Mouse (Mus musculus): ENCODE measurements at regions not wholly inside any gene's neighbourhood (a gene's known extent, or its start where the extent isn't known, plus 50 kb on each side); places are given as distances from the start of the nearest gene placed in this dataset.

DNA sequence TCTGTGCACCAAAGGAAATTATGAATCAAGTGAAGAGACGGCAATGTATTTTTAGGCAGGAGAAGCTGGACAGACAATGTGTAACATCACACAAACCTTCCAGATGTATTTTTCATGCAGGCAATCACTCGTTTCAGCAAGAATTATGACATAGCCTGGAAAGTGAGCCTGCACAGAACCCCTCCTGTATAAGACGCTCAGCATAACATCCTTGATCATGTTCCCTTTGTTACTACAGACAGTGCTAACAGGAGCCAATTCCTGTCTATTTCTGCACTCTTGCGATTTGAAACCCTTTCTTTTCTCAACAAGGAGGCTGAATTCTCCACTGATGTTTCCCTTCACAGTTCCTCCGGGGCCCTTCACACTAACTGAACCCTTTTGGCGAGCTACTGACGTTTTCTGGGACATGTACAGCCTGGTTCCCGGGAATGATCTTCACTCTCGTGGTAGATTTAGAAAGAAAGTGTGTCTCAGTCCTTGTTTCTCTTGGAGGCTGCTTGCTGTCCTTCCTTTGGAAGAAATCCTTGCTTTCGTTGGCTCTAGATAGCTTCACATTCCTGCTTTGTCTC is 243.9 kb upstream of the Sel1l start:
- H3K27me3 ChIP-seq (ENCODE audit: control insufficient read depth, insufficient read depth, low read length), result no peaks in the 10 kb centered on the region
- no peaks in the 10 kb centered on the region for H3K4me1 ChIP-seq (ENCODE audit: control insufficient read depth, insufficient read depth, insufficient read length)
- no peak overlapping the region for H3K27ac ChIP-seq (ENCODE audit: insufficient read depth, low read length)
- no peak for DNase-seq (ENCODE audit: low read depth in 1 of 2, low spot score in 2 of 2)
- no peak overlapping the region for H3K4me3 ChIP-seq (ENCODE audit: extremely low read depth, insufficient read depth, insufficient read length)
- WGBS, result 83% methylated on average over 10 of the region's 10 CpGs
- H3K36me3 ChIP-seq (ENCODE audit: control insufficient read depth, insufficient read depth, low read length), result no peaks in the 10 kb centered on the region
- TF ChIP-seq POLR2A (IDR thresholded peaks at IDR 0.05; ENCODE audit: low read depth, low read length), result no peak
- TF ChIP-seq CTCF (IDR thresholded peaks at IDR 0.05; ENCODE audit: extremely low read depth, insufficient read depth, insufficient read length, insufficient replicate concordance), result no peak

DNA sequence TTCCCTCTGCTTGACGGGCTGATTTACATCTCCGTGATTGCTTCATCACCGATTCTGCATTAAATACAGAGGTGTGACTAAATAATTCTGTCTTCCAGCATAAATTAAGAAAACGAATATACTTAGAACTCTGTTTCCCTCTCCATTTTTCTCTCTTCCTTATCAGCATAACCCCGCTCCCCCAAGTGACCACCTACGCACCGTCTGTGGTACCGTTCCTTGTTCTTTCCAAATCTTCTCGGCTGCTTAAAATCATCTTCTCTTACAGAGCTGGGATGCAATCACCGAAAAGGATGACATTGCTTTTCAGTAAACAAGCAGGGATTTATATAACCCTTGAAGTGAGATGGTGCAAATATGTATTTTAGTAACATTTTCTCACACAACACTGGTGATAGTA is 224.3 kb upstream of the Sel1l start:
- Histone ChIP-seq H3K27ac (ENCODE audit: insufficient read depth, low read length) (no peak overlapping the region), H3K4me1 (ENCODE audit: control insufficient read depth, insufficient read depth, insufficient read length) (no peaks in the 10 kb centered on the region), H3K36me3 (ENCODE audit: control insufficient read depth, insufficient read depth, low read length) (no peaks in the 10 kb centered on the region), H3K4me3 (ENCODE audit: extremely low read depth, insufficient read depth, insufficient read length) (no peak overlapping the region), H3K27me3 (ENCODE audit: control insufficient read depth, insufficient read depth, low read length) (no peaks in the 10 kb centered on the region)
- 86% methylated on average over 10 of the region's 10 CpGs for WGBS
- no peak for TF ChIP-seq POLR2A (IDR thresholded peaks at IDR 0.05; ENCODE audit: low read depth, low read length)
- TF ChIP-seq CTCF (IDR thresholded peaks at IDR 0.05; ENCODE audit: extremely low read depth, insufficient read depth, insufficient read length, insufficient replicate concordance), result no peak
- DNase-seq (ENCODE audit: low read depth in 1 of 2, low spot score in 2 of 2), result no peak

DNA sequence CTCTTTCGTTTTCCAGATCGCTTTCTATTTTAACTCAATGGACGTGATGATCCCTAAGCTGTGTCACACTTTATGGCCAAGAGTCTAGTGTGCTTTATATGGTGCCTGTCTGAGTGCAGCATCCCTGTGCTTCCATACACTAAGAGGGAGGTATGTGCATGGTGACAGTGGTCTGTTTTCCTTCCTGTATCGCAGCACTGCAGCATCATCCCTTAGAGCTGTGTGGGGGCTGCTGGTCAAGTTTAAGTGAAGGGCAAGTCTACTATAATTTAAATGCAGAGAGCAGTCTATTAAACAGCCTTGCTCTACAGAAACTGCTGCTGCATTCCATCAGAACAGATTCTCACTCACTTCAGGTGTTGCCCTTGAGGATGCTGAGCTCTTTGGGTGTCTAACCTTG is 213.8 kb upstream of the Sel1l start:
- no peak overlapping the region for H3K27ac ChIP-seq (ENCODE audit: insufficient read depth, low read length)
- no peaks in the 10 kb centered on the region for H3K4me1 ChIP-seq (ENCODE audit: control insufficient read depth, insufficient read depth, insufficient read length)
- TF ChIP-seq POLR2A (IDR thresholded peaks at IDR 0.05; ENCODE audit: low read depth, low read length) (no peak), CTCF (IDR thresholded peaks at IDR 0.05; ENCODE audit: extremely low read depth, insufficient read depth, insufficient read length, insufficient replicate concordance) (no peak)
- H3K27me3 ChIP-seq (ENCODE audit: control insufficient read depth, insufficient read depth, low read length), result no peaks in the 10 kb centered on the region
- WGBS, result 71% methylated on average over 4 of the region's 4 CpGs
- no peaks in the 10 kb centered on the region for H3K36me3 ChIP-seq (ENCODE audit: control insufficient read depth, insufficient read depth, low read length)
- no peak overlapping the region for H3K4me3 ChIP-seq (ENCODE audit: extremely low read depth, insufficient read depth, insufficient read length)
- DNase-seq (ENCODE audit: low read depth in 1 of 2, low spot score in 2 of 2), result no peak

DNA sequence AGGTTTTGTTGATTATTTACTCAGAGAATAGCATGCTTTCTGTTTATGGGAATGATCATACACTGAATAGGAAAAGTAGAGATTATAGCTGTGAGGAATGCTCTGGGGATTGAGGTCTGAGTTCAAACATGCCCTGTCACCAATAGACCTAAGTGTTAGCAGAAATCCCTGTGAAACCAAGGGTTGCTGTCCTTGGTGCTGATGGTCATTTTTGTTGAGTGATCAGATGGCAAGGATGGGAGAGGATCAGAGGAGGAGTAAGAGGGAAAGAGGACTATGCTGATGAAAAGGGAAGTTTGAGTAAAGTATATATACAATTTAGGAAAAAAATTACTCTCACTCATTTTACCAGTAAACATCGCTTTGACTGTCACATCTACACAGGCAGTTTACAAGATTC is 191.5 kb upstream of the Sel1l start:
- H3K27ac ChIP-seq (ENCODE audit: insufficient read depth, low read length), result no peak overlapping the region
- H3K27me3 ChIP-seq (ENCODE audit: control insufficient read depth, insufficient read depth, low read length), result no peaks in the 10 kb centered on the region
- H3K4me1 ChIP-seq (ENCODE audit: control insufficient read depth, insufficient read depth, insufficient read length), result no peaks in the 10 kb centered on the region
- no peaks in the 10 kb centered on the region for H3K36me3 ChIP-seq (ENCODE audit: control insufficient read depth, insufficient read depth, low read length)
- H3K4me3 ChIP-seq (ENCODE audit: extremely low read depth, insufficient read depth, insufficient read length), result no peak overlapping the region
- TF ChIP-seq POLR2A (IDR thresholded peaks at IDR 0.05; ENCODE audit: low read depth, low read length), result no peak
- no peak for TF ChIP-seq CTCF (IDR thresholded peaks at IDR 0.05; ENCODE audit: extremely low read depth, insufficient read depth, insufficient read length, insufficient replicate concordance)
- no peak for DNase-seq (ENCODE audit: low read depth in 1 of 2, low spot score in 2 of 2)
- 81% methylated on average over 1 of the region's 1 CpGs for WGBS

DNA sequence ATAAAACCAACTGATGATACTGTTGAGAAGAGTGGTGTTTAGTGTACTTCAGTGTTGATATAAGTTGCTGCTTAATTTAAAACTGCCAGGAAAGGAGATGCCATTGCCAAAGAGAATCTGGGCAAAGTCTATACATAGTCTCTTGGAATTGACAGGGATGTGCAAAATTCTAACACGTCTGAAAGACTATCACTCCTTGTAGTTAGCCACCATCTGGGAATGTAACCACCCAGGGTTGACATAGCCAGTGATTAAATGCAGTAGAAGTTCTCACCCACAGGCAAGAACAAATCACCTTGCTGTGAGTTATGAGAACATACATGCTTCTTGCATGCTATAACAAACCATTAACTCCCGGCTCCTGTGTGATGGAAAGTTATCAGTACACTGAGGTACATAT is 180.2 kb upstream of the Sel1l start:
- no peak for DNase-seq (ENCODE audit: low read depth in 1 of 2, low spot score in 2 of 2)
- no peak overlapping the region for H3K4me3 ChIP-seq (ENCODE audit: extremely low read depth, insufficient read depth, insufficient read length)
- TF ChIP-seq POLR2A (IDR thresholded peaks at IDR 0.05; ENCODE audit: low read depth, low read length), result no peak
- TF ChIP-seq CTCF (IDR thresholded peaks at IDR 0.05; ENCODE audit: extremely low read depth, insufficient read depth, insufficient read length, insufficient replicate concordance), result no peak
- H3K36me3 ChIP-seq (ENCODE audit: control insufficient read depth, insufficient read depth, low read length), result no peaks in the 10 kb centered on the region
- 82% methylated on average over 2 of the region's 2 CpGs for WGBS
- no peak overlapping the region for H3K27ac ChIP-seq (ENCODE audit: insufficient read depth, low read length)
- H3K27me3 ChIP-seq (ENCODE audit: control insufficient read depth, insufficient read depth, low read length), result no peaks in the 10 kb centered on the region
- H3K4me1 ChIP-seq (ENCODE audit: control insufficient read depth, insufficient read depth, insufficient read length), result no peaks in the 10 kb centered on the region

DNA sequence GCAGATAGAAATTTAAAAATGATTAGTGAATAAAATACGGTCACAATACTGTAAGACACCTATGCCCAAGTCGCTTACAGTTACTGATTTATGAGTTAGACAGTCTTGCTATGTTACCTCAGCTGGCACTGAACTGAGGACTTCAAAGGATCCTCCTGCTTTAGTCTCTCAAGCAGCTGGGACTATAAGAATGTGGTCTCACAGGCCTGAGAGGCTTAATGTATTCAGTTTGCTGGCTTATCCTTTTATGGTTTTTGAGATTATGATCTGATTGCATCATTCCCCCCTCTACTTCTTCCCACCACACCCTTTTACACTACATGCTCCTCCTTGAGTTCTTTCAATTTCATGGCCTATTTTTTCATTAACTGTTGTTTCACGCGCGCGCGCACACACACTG is 179.4 kb upstream of the Sel1l start:
- no peaks in the 10 kb centered on the region for H3K27me3 ChIP-seq (ENCODE audit: control insufficient read depth, insufficient read depth, low read length)
- 95% methylated on average over 7 of the region's 7 CpGs for WGBS
- H3K27ac ChIP-seq (ENCODE audit: insufficient read depth, low read length), result no peak overlapping the region
- no peaks in the 10 kb centered on the region for H3K4me1 ChIP-seq (ENCODE audit: control insufficient read depth, insufficient read depth, insufficient read length)
- no peak overlapping the region for H3K4me3 ChIP-seq (ENCODE audit: extremely low read depth, insufficient read depth, insufficient read length)
- TF ChIP-seq POLR2A (IDR thresholded peaks at IDR 0.05; ENCODE audit: low read depth, low read length) (no peak), CTCF (IDR thresholded peaks at IDR 0.05; ENCODE audit: extremely low read depth, insufficient read depth, insufficient read length, insufficient replicate concordance) (no peak)
- DNase-seq (ENCODE audit: low read depth in 1 of 2, low spot score in 2 of 2), result no peak
- no peaks in the 10 kb centered on the region for H3K36me3 ChIP-seq (ENCODE audit: control insufficient read depth, insufficient read depth, low read length)

DNA sequence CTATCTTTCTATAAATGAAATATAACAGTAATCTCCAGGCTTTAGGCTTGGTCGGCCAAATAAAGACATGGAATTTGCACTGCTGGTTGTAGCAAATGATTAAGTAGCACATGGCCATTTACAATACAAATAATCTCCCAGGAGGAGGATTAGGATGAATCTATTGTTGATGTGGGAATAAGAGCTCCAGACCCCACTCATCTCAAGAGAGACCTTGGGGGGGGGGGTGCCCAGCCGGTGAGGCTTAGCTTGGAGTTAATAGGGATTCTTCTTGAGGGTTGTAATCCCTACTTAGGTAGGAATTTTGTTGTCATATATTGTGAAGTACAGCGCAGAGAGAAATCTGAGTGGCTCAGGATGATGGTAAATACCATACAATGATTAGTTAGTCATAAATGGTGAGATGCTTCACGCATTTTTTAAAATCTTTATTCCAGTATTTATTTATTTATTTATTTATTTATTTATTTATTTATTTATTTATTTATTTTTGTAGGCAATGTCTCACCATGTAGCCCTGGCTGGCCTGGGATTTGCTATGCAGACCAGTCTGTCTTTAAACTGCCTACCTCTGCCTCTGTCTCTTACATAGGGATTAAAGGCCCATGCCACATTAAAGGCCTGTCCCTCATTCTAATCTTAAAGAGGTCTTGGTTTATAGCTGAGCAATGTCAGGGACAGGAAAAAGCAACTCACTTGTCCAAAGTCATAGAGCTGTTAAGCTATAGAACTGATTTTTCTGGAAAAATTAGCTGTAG is 175.7 kb upstream of the Sel1l start:
- no peaks in the 10 kb centered on the region for H3K4me1 ChIP-seq (ENCODE audit: control insufficient read depth, insufficient read depth, insufficient read length)
- no peak overlapping the region for H3K4me3 ChIP-seq (ENCODE audit: extremely low read depth, insufficient read depth, insufficient read length)
- H3K27me3 ChIP-seq (ENCODE audit: control insufficient read depth, insufficient read depth, low read length), result no peaks in the 10 kb centered on the region
- TF ChIP-seq POLR2A (IDR thresholded peaks at IDR 0.05; ENCODE audit: low read depth, low read length), result no peak
- TF ChIP-seq CTCF (IDR thresholded peaks at IDR 0.05; ENCODE audit: extremely low read depth, insufficient read depth, insufficient read length, insufficient replicate concordance), result no peak
- DNase-seq (ENCODE audit: low read depth in 1 of 2, low spot score in 2 of 2), result no peak
- H3K27ac ChIP-seq (ENCODE audit: insufficient read depth, low read length), result no peak overlapping the region
- WGBS, result 89% methylated on average over 4 of the region's 4 CpGs
- no peaks in the 10 kb centered on the region for H3K36me3 ChIP-seq (ENCODE audit: control insufficient read depth, insufficient read depth, low read length)
